Mouse (Mus musculus) c-Kit-positive CD71-negative TER-119-negative erythroid progenitor cells, embryonic 14.5 days (primary cell): ENCODE measurements around the gene Lrrn2.
A peak's percentile ranks its signal among the peaks of the same experiment; 100 is the strongest.
"Not testable (repeated sequence)": the region's sequence is repeated elsewhere in the genome, so short reads cannot be mapped to it uniquely, and the experiment has no call there.

Experiments used
- DNase-seq: peaks from one replicate; pipeline ENCODE4 v3.0.0-alpha.2; 2013; ENCODE audit warnings: low read depth

Lrrn2 gene

GRCm38 (mm10) chr1:132932421-132932820 lies 52.3 kb downstream of the Lrrn2 start:
- DNase-seq, result no peak

- no peak for DNase-seq
Measured at GRCm38 (mm10) chr1:132934856-132935255, 54.8 kb downstream of the Lrrn2 start.

- DNase-seq, result no peak
Measured at GRCm38 (mm10) chr1:132937296-132938030, 57.4 kb downstream of the Lrrn2 start.

GRCm38 (mm10) chr1:132938975-132939374 lies 58.9 kb downstream of the Lrrn2 start:
- no peak for DNase-seq

DNA sequence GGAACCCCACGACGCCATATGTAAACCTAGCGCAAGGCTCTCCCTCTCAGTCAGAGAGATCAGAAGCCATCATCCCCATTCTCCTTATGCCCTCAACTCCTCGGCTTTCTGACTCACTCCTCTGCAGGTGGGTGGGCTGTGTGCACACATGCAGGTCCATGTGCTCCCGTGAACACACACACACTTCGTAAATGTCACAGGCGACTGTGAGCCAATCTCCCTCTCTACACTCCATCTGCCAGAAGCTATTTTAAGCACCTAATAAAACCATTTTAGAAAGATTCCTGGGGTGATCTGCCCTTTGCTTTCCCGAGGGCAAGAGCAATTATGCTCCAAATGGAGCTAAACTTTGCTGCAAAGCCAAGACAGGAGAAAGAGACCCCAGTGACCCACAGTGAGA lies 65.8 kb downstream of the Lrrn2 start:
- DNase-seq, result no peak

DNA sequence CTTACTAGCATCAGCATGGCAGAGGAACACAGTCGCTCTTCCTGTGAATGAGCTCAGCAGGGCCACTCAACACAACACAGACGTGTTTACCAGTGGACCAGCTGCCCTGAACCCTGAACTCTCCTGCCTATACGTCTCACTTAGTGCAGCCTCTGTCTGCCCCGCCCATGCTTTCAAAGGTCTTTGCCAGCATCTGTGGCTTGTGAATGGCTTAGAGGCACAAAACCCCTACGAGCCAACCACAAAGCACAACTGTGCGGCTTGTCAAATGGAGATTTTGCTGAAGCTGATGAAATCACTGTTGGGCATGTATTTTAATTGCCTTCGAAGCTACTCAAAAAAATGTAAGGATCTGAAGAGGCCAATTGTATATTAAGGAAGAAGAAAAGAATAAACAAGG lies 67.7 kb downstream of the Lrrn2 start:
- DNase-seq, result no peak

GRCm38 (mm10) chr1:132956809-132957208 lies 76.7 kb downstream of the Lrrn2 start:
- DNase-seq, result no peak

DNA sequence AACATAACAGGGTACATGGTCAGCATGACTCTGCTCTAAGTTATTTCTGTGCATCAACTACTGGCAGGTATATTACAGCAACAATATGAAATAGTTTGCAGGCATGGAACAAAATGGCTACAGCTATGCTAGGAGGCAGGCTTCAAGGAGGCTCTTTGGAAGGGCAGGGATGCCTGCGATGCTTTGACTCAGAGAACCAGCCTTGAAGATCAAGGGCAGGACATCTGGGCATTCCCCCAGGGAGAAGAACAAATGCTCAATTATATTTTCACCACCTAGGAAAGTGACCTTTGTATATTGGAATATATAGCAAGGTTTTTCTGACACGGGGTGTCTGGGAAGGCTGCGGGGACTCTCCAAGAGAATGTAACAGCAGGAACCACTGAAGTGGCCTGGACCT lies 81.7 kb downstream of the Lrrn2 start:
- DNase-seq, result no peak

- DNase-seq, result no peak
Measured at GRCm38 (mm10) chr1:132964106-132964505, 84.0 kb downstream of the Lrrn2 start.

DNA sequence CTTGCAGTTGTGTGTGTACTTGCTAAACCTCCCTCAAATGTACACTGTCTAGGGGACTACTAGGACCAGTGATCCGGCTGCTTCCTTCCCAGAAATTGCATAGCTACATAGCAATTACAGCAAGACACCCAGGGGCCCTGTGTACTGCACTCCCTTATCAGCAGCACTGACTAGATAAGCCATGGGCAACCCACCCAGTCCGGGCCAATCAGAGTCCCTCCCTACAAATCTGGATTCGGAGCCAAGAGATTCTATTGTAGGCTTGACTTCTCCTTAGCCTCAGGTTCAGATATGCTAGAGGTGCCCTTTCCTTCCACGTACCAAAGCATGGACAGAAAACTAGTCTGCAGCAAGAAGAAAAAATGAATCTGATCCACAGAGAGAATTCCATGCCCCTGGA lies 84.6 kb downstream of the Lrrn2 start:
- no peak for DNase-seq

DNA sequence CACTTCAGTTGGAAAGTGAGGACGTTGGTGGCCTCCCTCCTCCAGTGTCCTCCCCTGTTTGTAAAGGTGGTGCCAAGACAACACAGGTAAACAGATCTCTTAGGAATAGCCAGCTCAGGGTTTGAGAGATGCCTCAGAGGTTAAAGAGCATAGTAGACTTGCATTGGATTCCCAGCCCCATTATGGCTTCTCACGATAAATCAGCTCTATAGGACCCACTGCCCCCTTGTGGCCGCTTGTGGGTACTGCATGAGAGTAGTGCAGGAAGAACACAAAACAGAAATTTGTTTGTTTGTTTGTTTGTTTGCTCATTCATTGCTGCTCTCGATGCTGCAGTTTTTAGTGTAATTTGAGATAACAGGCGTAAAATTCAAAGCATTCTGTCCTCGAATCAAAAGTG lies 88.6 kb downstream of the Lrrn2 start:
- peak; percentile 50 for DNase-seq

GRCm38 (mm10) chr1:132977402-132977801 lies 97.3 kb downstream of the Lrrn2 start:
- DNase-seq, result no peak

- no peak for DNase-seq
Measured at GRCm38 (mm10) chr1:132981232-132981631, 101.2 kb downstream of the Lrrn2 start.

DNA sequence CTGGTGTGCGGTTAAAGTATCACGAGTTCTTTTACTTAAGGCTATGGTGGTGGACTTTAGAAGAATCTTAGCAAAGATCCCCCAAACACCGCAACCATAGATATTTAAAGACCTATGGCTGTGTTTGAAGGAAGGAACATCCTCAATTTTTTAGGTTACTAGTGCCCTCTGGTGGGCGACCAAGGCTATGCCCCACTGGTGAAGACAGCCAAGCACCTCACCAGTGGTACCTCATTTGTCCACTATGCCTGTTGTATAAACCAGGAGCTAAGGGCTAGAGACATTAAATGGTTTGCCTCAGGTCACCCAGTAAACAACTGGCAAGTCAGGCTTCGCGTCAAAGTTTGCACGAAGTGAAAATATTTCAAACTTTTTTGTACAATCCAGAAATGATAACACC lies 102.7 kb downstream of the Lrrn2 start:
- peak; percentile 48 for DNase-seq

DNA sequence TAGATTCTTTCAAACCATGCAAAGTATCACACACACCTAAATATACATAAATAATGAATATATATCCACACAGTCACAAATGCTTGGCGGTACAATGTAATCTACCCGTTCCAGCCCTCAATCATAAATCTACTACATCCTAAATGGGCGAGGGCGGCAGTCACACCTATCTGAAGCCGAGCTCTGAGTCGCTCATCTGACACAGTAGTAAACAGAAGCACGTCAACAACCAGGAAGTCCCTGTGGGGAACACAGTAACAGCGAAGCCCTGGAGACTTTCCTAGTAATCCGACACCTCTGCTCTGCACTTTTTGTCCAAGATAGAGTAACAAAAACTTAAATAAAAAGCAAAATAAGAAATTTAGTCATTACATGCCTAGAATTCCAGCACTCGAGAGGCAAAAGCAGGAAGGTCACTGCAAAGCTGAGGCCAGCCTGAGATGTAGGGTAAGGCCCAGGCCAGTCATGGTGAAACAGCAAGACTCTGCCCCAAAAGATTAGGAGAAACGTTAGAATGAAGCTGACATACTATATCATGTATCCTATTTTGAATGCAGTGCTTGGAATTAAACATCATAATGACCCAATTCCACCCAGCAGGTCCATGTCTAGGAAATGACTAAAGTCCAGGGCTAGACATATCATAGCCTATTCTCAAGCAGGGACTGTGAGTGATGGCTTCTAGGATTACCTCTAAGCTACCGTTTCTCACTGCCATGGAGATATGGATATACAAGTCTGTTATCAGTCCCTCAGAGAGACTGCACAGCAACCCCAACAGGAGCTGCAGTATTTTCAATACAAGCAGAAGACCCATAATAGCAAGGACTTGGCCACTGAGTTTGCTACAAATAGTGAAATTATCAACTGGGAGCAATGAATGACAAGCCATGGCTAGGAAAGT lies 108.7 kb downstream of the Lrrn2 start:
- not testable (repeated sequence) for DNase-seq
